Mouse (Mus musculus): Measurements from ENCODE around the gene Fam199x. TPM values are rescaled to one million over a fixed set of nuclear protein-coding genes. Genes with fewer than 3 reads are reported as not detected.
A peak's percentile ranks its signal among the peaks of the same experiment; 100 is the strongest.

Gene Fam199x
- 2.2 and 2.5 TPM in 2 replicates for polyA plus RNA-seq (2015; fragmentation: Nextera tagmentation; extraction: Ambion mirVana)

- H3K27ac ChIP-seq (ENCODE audit: low read depth, low read length) = no peak within 1 kb of the TSS
- no peaks in the 10 kb centered on the region for H3K36me3 ChIP-seq (ENCODE audit: control insufficient read depth, insufficient read depth)
- H3K9me3 ChIP-seq (ENCODE audit: control insufficient read depth) = no peaks in the 10 kb centered on the region
- H3K9ac ChIP-seq (ENCODE audit: low read depth, low read length) = peak within 1 kb of the TSS; percentile 66
- peak within 1 kb of the TSS; percentile 66 for H3K4me3 ChIP-seq (ENCODE audit: low read depth, low read length)
- ATAC-seq = peak; percentile 96
- H3K27me3 ChIP-seq (replicated peaks; ENCODE audit: control insufficient read depth, insufficient read depth, low read length) = no peaks in the 10 kb centered on the region
- TF ChIP-seq CTCF (IDR thresholded peaks at IDR 0.05; ENCODE audit: low read depth) = peak; percentile 70
- H3K4me1 ChIP-seq (replicated peaks; ENCODE audit: control insufficient read depth, insufficient read depth, low read length) = no peaks in the 10 kb centered on the region
- 20% methylated on average over 51 of the region's 62 CpGs for WGBS
- peak within 1 kb of the TSS; percentile 78 for H3K4me2 ChIP-seq (replicated peaks; ENCODE audit: low read depth)
Measured at GRCm38 (mm10) chrX:137049425-137050225, at the start of gene Fam199x. Gene Fam199x (plus strand): TSS chrX:137049594.

GRCm38 (mm10) chrX:137015099-137015709 lies 34.2 kb upstream of the Fam199x start:
- WGBS = 54% methylated on average over 6 of the region's 6 CpGs
- H3K4me3 ChIP-seq (ENCODE audit: low read depth, low read length) = no peak overlapping the region
- no peaks in the 10 kb centered on the region for H3K36me3 ChIP-seq (ENCODE audit: control insufficient read depth, insufficient read depth)
- no peak overlapping the region for H3K9ac ChIP-seq (ENCODE audit: low read depth, low read length)
- H3K9me3 ChIP-seq (ENCODE audit: control insufficient read depth) = no peaks in the 10 kb centered on the region
- H3K27ac ChIP-seq (ENCODE audit: low read depth, low read length) = no peak overlapping the region
- no peaks in the 10 kb centered on the region for H3K4me1 ChIP-seq (replicated peaks; ENCODE audit: control insufficient read depth, insufficient read depth, low read length)
- H3K27me3 ChIP-seq (replicated peaks; ENCODE audit: control insufficient read depth, insufficient read depth, low read length) = no peaks in the 10 kb centered on the region
- ATAC-seq = no peak
- peak; percentile 74 for TF ChIP-seq CTCF (IDR thresholded peaks at IDR 0.05; ENCODE audit: low read depth)
- no peak overlapping the region for H3K4me2 ChIP-seq (replicated peaks; ENCODE audit: low read depth)

GRCm38 (mm10) chrX:137017668-137018067 lies 31.7 kb upstream of the Fam199x start:
- WGBS = 68% methylated on average over 1 of the region's 1 CpGs
- ATAC-seq = no peak
- Histone ChIP-seq H3K4me2 (replicated peaks; ENCODE audit: low read depth) (no peak overlapping the region), H3K36me3 (ENCODE audit: control insufficient read depth, insufficient read depth) (no peaks in the 10 kb centered on the region), H3K9ac (ENCODE audit: low read depth, low read length) (no peak overlapping the region), H3K27me3 (replicated peaks; ENCODE audit: control insufficient read depth, insufficient read depth, low read length) (no peaks in the 10 kb centered on the region), H3K4me1 (replicated peaks; ENCODE audit: control insufficient read depth, insufficient read depth, low read length) (no peaks in the 10 kb centered on the region), H3K4me3 (ENCODE audit: low read depth, low read length) (no peak overlapping the region), H3K27ac (ENCODE audit: low read depth, low read length) (no peak overlapping the region), H3K9me3 (ENCODE audit: control insufficient read depth) (no peaks in the 10 kb centered on the region)
- TF ChIP-seq CTCF (IDR thresholded peaks at IDR 0.05; ENCODE audit: low read depth) = no peak

- Histone ChIP-seq H3K4me1 (replicated peaks; ENCODE audit: control insufficient read depth, insufficient read depth, low read length) (no peaks in the 10 kb centered on the region), H3K9me3 (ENCODE audit: control insufficient read depth) (no peaks in the 10 kb centered on the region), H3K4me3 (ENCODE audit: low read depth, low read length) (no peak overlapping the region), H3K36me3 (ENCODE audit: control insufficient read depth, insufficient read depth) (no peaks in the 10 kb centered on the region), H3K27ac (ENCODE audit: low read depth, low read length) (no peak overlapping the region), H3K4me2 (replicated peaks; ENCODE audit: low read depth) (no peak overlapping the region), H3K9ac (ENCODE audit: low read depth, low read length) (no peak overlapping the region), H3K27me3 (replicated peaks; ENCODE audit: control insufficient read depth, insufficient read depth, low read length) (no peaks in the 10 kb centered on the region)
- peak; percentile 22; the same call in 1 of the 2 replicates for ATAC-seq
- peak; percentile 76 for TF ChIP-seq CTCF (IDR thresholded peaks at IDR 0.05; ENCODE audit: low read depth)
- 24% methylated on average over 1 of the region's 1 CpGs for WGBS
Measured at GRCm38 (mm10) chrX:137019310-137019709, 30.1 kb upstream of the Fam199x start.

- 77% methylated on average over 8 of the region's 8 CpGs for WGBS
Measured at GRCm38 (mm10) chrX:137030916-137031315, 18.5 kb upstream of the Fam199x start.

GRCm38 (mm10) chrX:137031726-137032125 lies 17.7 kb upstream of the Fam199x start:
- 86% methylated on average over 5 of the region's 5 CpGs for WGBS
- no peak overlapping the region for H3K27ac ChIP-seq (ENCODE audit: low read depth, low read length)
- H3K4me1 ChIP-seq (replicated peaks; ENCODE audit: control insufficient read depth, insufficient read depth, low read length) = no peaks in the 10 kb centered on the region
- no peak for TF ChIP-seq CTCF (IDR thresholded peaks at IDR 0.05; ENCODE audit: low read depth)
- H3K4me2 ChIP-seq (replicated peaks; ENCODE audit: low read depth) = no peak overlapping the region
- no peaks in the 10 kb centered on the region for H3K27me3 ChIP-seq (replicated peaks; ENCODE audit: control insufficient read depth, insufficient read depth, low read length)
- no peaks in the 10 kb centered on the region for H3K9me3 ChIP-seq (ENCODE audit: control insufficient read depth)
- H3K9ac ChIP-seq (ENCODE audit: low read depth, low read length) = no peak overlapping the region
- ATAC-seq = no peak
- H3K36me3 ChIP-seq (ENCODE audit: control insufficient read depth, insufficient read depth) = no peaks in the 10 kb centered on the region
- no peak overlapping the region for H3K4me3 ChIP-seq (ENCODE audit: low read depth, low read length)

More at GRCm38 (mm10) chrX:137030916-137031315, 18.5 kb upstream of the Fam199x start:
- Histone ChIP-seq H3K9me3 (ENCODE audit: control insufficient read depth) (no peaks in the 10 kb centered on the region), H3K27me3 (replicated peaks; ENCODE audit: control insufficient read depth, insufficient read depth, low read length) (no peaks in the 10 kb centered on the region), H3K36me3 (ENCODE audit: control insufficient read depth, insufficient read depth) (no peaks in the 10 kb centered on the region), H3K4me3 (ENCODE audit: low read depth, low read length) (no peak overlapping the region), H3K9ac (ENCODE audit: low read depth, low read length) (no peak overlapping the region), H3K4me2 (replicated peaks; ENCODE audit: low read depth) (no peak overlapping the region), H3K4me1 (replicated peaks; ENCODE audit: control insufficient read depth, insufficient read depth, low read length) (no peaks in the 10 kb centered on the region), H3K27ac (ENCODE audit: low read depth, low read length) (no peak overlapping the region)
- peak; percentile 41; the same call in 1 of the 2 replicates for ATAC-seq
- no peak for TF ChIP-seq CTCF (IDR thresholded peaks at IDR 0.05; ENCODE audit: low read depth)
